Mouse (Mus musculus): ENCODE data around the gene Gm7879.

GRCm38 (mm10) chr5:43863642-43864041 lies 49.3 kb upstream of the Gm7879 start:
- TF ChIP-seq CTCF (IDR thresholded peaks at IDR 0.05; ENCODE audit: control insufficient read depth, insufficient read depth, insufficient read length): no peak
- TF ChIP-seq CEBPB (IDR thresholded peaks at IDR 0.05; ENCODE audit: low read depth): no peak
- TF ChIP-seq USF1 (IDR thresholded peaks at IDR 0.05; ENCODE audit: low read depth): no peak
- TF ChIP-seq MYOD1 (IDR thresholded peaks at IDR 0.05; ENCODE audit: control insufficient read depth, insufficient read length, low read depth): no peak
- no peak for TF ChIP-seq MAX (IDR thresholded peaks at IDR 0.05)
- no peak for TF ChIP-seq MYOG (IDR thresholded peaks at IDR 0.05; ENCODE audit: control insufficient read depth, extremely low read depth, insufficient read length)
- no peak for TF ChIP-seq FOSL1 (IDR thresholded peaks at IDR 0.05; ENCODE audit: insufficient read depth, low read length, poor library complexity, severe bottlenecking)

Measured in C2C12 (cell line).